Mouse (Mus musculus): ENCODE measurements at regions not wholly inside any gene's neighbourhood (a gene's known extent, or its start where the extent isn't known, plus 50 kb on each side); places are given as distances from the start of the nearest gene placed in this dataset.
A peak's percentile ranks its signal among the peaks of the same experiment; 100 is the strongest.
"Not testable (repeated sequence)": the region's sequence is repeated elsewhere in the genome, so short reads cannot be mapped to it uniquely, and the experiment has no call there.

DNA sequence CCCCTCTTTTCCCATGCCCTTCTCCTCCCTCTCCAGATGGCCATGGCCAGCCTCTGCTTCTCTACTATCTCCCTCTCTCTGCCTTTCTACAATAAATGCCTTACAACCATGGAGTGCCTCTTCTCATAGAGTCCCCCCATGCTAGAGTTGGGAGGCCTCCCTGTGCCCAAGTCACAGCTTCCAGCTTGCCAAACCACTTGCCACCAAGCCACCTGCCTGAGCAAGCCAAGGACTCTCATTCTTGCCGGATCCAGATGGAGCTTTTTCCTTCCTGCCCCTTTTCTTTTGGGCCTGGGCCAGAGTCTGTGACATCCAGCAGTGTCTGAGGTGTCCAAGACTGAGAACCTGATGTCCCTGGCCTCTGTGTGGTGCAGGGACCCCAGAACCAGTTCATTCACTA is 367.4 kb upstream of the Arhgap42 start:
- DNase-seq (ENCODE audit: extremely low spot score in 1 of 2, low spot score in 1 of 2): no peak

DNA sequence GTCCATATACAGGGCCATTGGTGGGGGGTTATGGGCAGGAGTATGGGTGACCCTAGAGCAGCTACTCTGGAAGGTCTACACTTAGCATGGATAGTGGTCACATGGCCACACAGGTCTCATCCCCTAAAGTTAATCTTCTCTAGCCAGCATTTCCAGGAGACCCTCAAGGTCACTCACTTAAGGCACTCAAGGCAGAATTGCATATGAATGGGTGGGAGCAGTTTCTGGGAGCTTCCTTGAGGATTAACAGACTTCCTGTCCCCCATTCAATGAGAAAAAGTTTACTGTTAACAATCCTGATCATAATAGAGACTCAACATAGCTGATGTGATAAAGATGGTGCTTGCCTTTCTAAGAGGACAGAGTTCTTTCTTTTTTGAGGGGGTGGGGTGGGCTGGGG is 352.4 kb upstream of the Arhgap42 start:
- DNase-seq (ENCODE audit: extremely low spot score in 1 of 2, low spot score in 1 of 2): no peak

DNA sequence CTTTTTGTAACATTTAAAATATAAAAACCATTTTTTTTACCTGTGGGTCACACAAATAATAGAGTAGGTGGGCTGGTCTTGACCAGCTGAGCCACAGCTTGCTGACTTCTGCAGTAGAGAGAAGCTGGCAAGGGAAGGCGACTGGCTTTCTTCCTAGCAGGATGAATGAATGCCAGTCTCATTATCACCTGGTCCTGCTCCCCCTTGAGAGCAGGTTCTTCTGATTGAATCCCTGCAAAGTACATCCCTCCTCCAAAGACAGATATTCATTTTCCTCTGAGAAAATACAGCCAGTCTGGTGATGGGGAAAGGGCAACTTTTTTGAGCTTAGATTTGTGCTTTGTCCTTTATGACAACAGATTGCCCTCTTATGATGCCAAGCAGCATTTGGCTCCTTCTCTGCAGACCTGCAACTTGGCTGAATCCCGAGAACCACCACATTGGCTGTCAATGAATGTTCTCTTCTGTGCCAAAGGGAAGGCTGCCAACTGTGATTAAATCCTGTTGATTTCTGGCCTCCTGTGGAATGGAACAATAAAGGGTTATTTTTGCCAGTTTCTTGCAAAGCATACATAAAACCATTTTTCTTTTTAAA is 344.2 kb upstream of the Arhgap42 start:
- DNase-seq (ENCODE audit: extremely low spot score in 1 of 2, low spot score in 1 of 2): peak; percentile 32 to 66

DNA sequence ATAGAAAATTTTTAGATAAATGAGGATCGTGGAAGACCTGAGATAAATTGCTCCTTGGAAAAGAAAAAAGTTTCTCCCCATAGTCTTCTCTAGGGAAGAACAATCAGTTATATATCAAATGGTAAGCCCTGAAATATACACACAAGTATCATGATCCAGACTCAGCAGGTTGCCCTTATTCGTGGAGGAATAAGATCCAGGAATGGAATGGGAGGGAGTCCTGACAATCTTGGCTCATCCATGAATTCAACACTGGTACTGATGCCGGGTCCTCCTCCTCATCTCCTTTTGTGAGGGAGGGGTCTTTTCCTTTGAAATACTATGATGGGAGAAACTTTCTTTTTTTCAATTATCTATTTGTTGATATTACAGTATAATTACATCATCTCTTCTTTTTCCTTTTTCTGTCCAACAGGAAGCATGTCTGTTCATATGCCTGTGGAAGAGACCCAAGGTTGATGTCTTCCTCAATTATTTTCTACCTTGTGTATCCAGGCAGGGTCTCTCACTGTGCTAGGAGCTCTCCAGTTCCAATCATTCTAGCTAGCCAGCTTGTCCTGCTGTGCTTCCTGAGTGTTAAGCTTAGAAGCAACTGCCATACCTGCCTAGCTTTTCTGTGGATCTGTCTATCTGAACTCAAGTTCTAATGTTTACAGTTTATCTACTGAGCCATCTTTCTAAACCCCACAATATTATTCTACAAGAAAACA is 343.6 kb upstream of the Arhgap42 start:
- no peak for DNase-seq (ENCODE audit: extremely low spot score in 1 of 2, low spot score in 1 of 2)

DNA sequence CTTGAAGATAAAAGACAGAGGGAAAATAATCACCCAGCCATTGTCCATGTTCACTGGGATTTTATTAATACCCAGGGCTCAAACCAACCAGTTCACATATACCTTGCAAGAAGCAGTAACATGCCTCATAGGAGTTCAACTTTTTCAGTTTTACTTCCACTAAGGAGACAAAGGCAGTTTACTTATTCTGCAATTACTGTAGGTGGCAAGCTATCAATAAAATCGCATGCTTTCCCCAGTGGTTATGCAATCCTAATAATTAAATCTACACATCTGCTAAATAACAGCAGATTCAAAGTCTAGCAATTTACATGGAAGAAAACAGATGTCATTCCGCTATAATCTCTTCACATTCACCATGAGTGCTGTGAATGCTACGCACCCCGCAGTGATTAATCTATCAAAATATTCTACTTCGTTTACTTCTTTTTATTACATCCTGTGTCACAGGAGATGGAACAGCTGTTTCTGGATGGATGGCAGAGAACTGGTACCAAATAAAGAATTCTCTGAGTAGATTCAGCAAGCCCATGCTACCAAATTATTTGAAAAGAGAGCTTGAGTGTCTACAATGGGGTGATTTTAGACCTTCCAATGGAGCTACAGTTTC is 329.2 kb upstream of the Arhgap42 start:
- DNase-seq (ENCODE audit: extremely low spot score in 1 of 2, low spot score in 1 of 2): no peak

DNA sequence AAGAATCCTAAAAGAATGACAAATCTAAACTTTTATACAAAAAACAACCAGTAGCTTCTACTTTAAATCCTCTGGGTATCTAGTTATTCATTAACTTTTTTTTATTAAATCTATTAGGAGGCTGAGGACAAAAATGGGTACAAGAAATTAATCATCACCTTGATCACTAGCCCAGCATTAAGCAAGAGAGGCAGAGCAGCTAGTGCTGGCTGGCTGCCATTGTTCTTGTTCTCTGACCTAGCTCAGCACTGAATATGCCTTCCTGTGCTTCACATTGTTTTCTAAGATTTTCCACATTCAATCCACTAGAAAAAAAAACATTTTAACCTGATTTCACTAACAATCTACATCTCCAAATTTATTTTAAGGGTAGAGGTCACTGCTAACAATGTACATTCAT is 325.6 kb upstream of the Arhgap42 start:
- DNase-seq (ENCODE audit: extremely low spot score in 1 of 2, low spot score in 1 of 2): no peak

DNA sequence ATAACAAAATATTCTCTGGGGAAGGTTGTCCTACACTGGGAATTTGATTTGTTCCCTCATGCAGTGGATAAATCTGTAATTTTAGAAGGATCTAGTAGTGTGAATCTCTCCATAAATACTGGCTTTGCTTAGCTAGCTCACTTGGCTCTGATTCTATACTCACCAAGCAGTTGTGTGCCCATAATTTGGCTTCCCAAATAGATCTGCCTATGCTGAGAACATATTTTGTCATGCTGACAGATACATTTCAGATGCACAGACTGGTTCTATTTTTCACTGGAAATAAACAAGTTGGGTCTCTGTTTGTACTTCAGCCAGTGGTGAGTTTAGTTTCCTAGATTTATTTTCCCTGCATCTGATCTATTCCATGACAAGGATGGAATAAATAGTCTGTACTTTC is 309.8 kb upstream of the Arhgap42 start:
- no peak for DNase-seq (ENCODE audit: extremely low spot score in 1 of 2, low spot score in 1 of 2)

DNA sequence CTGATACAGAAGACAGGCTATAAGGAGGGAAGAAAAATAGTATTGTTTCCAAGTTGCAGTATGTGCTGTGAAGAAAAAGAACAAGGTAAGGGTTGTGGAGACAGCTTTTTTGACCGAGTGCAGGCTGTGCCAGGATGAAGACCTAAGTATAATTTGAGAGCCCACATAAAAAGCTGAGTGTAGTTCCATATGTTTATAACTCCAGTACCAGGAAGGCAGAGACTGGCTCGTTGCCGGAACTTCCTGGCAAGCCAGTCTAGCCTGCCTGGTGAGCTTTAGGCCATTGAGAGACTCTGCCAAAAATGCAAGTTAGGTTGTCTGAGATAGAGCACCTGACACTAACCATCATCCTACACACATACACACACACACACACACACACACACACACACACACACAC is 308.7 kb upstream of the Arhgap42 start:
- DNase-seq (ENCODE audit: extremely low spot score in 1 of 2, low spot score in 1 of 2): peak in 1 of 2 experiments; percentile 10

DNA sequence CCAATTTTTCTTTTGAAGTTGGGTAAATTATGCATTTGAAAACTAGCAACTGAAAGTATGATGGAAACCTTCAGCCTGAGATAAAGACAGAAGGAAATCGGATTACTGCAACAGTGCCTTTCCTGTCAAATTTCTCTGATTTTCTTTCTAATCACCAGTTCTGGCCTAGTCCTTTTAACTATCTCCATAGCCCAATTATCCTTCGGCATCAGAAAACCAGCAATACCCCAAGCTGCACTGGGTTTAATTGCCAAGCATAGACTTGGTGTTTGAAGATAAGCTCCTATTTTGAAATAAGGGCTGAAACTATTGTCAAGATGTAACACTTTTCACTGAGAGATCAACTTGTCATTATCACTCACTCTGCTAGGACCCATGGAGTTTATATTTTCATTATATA is 308.2 kb upstream of the Arhgap42 start:
- no peak for DNase-seq (ENCODE audit: extremely low spot score in 1 of 2, low spot score in 1 of 2)

DNA sequence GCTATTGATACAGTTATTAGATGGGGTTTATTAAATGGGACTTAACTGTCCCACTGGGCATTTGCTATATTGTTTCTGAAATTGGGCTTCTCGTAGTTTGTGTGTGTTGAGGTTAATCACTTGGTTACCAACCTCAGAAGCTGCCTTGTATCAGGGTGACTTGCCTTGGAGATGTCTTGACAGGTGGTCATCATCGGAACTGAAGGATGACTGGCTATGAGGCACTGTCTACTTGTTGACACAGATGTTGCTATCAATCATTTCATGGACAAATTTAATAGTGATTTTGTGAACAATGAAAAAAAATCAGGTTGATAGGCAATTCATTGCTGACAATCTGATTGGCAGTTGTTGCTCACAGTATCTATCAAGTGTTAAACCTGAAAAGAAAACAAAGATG is 261.4 kb upstream of the Arhgap42 start:
- DNase-seq (ENCODE audit: extremely low spot score in 1 of 2, low spot score in 1 of 2): no peak

DNA sequence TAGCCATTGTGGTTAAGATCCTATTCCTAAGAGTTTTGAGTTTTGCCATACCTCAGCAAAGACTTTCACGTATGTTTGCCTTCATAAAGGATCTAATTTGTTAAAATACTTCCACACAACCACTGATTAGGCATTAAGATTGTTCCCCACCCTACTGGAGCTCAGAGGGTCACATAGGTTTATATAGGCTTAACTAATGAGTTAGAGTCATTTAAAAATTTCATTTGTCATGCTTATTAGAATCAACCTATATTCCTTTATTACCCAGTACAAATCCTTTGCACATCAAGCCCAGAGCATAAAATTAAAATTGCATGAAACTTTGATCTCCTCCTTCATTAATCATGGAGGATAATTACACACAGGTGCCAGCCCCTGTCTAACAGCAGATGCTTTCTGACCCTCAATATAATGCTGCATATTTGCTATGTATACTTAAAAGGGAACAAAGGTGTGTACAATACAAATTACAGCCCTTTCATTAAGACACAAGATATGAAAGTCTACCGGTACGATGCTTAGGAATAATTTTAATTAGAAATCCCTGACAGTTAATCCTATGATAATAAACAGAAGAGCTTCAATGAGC is 254.8 kb upstream of the Arhgap42 start:
- no peak for DNase-seq (ENCODE audit: extremely low spot score in 1 of 2, low spot score in 1 of 2)

DNA sequence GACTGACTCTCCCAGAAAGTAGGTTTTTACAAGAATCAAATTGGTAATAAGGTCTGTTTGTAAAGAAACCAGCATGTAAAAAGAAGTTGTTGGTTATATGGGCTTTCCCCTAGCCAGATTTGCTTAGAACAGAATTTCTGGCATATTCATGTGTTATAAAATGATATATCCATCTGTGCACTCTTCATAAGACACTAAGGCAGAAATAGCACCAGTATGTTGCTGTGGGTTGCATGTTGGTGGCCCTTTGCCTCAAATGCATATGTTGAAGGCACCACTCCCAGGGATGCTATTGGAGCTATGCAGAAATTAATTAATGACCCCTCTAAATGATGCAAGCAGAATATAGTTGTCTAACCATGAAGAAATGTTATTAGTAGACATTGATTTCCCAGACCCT is 238.2 kb upstream of the Arhgap42 start:
- no peak for DNase-seq (ENCODE audit: extremely low spot score in 1 of 2, low spot score in 1 of 2)

DNA sequence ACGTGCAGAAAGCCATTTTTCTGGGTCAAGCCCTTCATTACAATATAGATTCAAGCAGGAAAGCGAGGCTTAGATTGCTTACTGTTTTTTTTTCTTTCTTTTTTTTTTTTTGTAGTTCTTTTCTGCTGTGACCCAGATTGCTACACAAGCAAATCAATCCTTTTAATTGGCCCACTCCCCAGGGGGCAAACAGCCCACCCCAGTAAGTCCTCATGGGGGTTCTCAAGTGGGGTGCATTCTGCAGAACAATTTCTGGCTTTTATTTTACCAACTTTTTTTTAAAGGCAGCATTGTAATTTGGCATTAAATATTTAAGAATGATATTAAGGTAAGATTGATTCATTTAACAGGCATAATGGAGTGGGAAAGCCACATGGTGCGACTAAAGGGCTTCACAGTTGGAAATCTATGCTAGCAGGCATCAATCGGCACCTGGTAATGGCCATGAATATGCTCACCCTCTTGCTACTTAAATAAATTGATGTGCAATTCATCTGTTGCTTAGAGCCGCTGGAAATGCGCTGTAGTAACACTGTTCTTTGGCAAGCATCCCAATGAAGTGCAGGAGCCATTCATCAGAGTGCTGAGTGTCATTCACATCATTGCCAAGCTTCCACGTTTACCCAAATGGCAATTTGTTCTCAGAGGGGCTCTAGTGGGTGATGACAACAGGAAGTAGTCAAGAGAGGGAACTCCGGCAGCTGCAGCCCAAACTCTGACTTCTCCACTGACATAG is 236.3 kb upstream of the Arhgap42 start:
- no peak for DNase-seq (ENCODE audit: extremely low spot score in 1 of 2, low spot score in 1 of 2)

DNA sequence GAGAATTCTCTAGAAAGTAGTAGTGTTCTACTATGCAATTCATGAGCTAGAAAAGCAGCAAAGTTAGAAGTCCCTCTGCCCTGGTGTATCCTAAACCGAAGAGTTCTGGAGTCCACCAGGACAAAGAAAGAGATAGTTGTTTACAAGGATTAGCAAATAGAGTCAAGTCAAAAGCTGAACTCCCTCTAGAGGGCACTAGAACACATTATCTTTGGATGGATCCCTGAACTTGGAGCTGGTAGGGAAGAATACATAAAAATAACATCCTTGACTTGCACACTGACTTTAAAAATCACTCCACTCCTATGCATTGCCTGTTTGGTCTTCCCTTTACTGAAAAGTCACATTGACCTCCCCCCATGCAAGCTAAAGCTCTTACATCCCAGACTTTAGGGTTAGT is 205.3 kb upstream of the Arhgap42 start:
- no peak for DNase-seq (ENCODE audit: extremely low spot score in 1 of 2, low spot score in 1 of 2)

DNA sequence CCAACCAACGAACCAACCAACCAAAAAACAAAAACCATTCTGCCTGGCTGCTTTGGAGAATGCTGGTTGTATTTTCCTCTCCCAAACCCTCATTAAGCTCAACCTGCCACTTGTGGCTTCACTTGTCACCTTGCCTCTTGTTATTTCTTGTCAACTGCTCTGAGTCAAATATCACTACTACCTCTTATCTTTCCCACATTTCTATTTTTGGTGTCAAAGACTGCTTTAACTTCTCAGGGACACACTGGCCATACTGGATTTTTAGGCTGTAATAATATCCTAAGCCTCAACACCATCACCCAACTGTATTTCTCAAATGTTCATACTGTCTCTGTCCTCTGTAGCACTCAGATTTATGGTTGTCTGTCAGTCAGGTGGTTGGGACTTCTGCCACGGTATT is 181.4 kb upstream of the Arhgap42 start:
- no peak for DNase-seq (ENCODE audit: extremely low spot score in 1 of 2, low spot score in 1 of 2)

DNA sequence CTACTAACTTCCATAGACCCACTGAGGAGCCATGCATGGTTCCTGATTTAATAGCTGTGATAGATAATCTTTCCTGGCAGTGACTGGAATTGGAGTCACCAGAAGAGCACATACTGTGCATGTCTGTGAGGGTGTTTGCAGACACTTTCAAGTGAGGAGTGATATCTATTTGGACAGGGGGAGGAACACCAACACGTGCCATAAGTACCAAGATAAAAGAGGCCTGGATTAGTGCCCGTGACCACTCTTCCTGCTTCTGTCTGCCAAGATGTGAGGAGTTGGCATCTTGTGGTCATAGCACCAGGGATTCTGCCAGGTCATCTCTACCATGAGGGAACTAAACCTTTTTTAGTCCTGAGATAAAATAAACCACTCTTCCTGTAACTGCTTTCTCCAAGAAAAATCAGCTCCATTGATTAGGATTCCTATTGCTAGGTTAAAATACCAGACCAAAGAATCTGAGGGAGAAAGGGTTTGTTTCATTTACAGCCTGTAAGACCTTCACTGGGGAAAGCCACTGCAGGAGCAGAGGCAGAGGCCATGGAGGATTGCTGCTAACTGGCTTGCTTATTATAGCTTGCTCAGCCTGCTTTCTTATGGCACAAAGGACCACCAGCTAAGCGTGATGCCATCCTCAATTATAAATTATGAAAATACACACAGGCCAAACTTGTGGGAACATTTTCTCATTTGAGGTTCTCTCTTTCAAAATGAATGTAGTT is 173.7 kb upstream of the Arhgap42 start:
- no peak for DNase-seq (ENCODE audit: extremely low spot score in 1 of 2, low spot score in 1 of 2)

DNA sequence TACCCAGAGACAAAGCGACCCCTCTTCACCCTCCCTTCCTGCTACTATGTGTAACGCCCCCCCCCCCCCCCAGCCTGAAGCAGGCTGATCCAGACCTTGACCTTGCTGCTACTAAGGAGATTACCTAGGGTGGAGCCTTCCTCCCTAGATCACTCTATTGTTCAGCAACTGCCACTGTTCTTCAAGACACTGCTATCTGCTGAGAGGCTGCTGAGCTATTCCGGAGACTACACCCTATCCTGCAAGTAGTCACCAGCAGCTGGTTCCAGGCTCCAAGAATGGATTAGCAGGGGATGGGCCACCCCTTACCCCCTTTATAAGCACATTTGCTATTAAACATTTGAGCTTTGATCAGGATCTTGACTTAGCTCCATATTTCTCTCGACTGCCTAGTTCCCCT is 155.3 kb upstream of the Arhgap42 start:
- not testable (repeated sequence) for DNase-seq (ENCODE audit: extremely low spot score in 1 of 2, low spot score in 1 of 2)

DNA sequence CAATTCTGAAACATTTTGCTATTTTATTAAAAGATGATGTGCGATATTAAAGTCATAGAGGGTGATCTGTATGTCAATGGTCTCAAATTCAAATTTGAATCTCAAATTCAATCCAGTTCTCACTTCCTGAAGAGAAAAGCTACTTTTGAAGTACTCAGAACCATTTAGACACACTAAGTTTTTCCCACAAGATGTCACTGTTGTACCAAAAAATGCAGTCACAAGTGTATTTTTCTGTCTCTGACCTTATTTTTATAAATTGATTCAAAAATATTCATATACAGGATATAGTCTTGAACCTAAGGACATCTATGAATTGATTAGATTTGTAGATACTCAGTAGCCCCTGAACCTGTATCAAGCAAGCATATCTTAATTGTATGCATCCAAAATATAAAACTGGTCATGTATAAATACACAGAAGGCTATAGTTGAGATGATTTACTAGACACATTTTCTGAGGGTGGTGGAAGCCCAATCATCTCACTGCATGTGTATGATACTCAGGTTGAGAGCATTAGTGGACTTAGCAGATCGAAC is 137.8 kb upstream of the Arhgap42 start:
- DNase-seq (ENCODE audit: extremely low spot score in 1 of 2, low spot score in 1 of 2): no peak

DNA sequence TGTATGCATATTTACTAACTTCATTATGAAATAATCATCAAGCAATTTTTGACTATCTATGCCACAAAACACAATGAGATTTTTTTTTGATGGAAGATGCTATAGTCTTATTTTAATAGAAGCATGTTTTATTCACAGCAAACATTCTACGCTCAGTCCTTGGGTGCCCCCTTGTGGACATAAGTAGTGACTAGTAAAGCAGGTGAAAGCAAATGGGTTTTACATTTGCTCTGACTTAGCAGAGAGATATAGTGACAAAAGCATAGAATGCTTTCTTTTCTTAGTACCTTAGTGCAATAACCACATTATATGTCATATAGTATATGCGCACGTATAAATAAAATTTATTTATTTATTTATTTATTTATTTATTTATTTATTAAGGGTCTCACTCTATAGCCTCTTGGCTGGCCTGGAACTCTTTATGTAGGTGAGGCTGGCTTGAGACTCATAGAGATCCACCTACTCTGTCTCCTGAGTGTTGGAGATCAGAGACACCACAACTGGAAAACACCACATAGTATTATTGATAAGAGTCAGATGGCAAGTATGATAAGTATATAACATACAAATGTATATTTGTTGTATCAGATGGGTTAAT is 136.5 kb upstream of the Arhgap42 start:
- DNase-seq (ENCODE audit: extremely low spot score in 1 of 2, low spot score in 1 of 2): peak; percentile 42 to 85

DNA sequence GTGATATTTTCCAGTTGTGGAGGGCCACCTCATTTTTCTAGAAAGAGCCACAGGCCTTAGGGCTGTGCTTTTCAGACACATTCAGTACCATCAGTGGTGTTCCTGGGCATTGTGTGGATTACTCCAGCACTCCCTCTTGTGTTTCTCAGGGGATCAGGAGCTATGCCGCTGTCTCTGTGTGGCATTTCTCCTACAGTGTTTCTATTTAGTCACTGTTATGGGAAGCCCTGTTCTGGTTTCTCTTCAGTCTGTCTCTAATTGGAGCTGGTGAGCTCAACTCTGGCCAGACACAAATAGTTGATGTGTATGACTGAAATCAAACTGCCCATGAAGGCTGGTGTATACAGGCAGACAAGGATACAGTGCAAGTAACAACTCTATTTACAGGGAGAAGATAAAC is 133.7 kb upstream of the Arhgap42 start:
- no peak for DNase-seq (ENCODE audit: extremely low spot score in 1 of 2, low spot score in 1 of 2)
